Mouse (Mus musculus) spleen, adult 2 months (tissue): ENCODE measurements around the gene Lrwd1. TPM values are rescaled to one million over a fixed set of nuclear protein-coding genes. Genes with fewer than 3 reads are reported as not detected.
A peak's percentile ranks its signal among the peaks of the same experiment; 100 is the strongest.

ENCODE experiments used
- DNase-seq, 2 experiments: peaks; one replicate each; pipeline versions ENCODE4 v3.0.0 to v3.0.0-alpha.2; 2012 to 2021; ENCODE audit warnings: low spot score in 2 of 2, low read depth in 1 of 2
- H3K27ac ChIP-seq: fragments of 200-500 bp; 2 replicates; pipeline ENCODE4 v1.5.1; 2012; ENCODE audit warnings: low read length, inconsistent platforms; ENCODE audit not compliant: insufficient read depth
- H3K27me3 ChIP-seq: fragments of 200-500 bp; 2 replicates; pipeline ENCODE4 v1.6.1; 2012; ENCODE audit warnings: mild to moderate bottlenecking, moderate library complexity, low read length, inconsistent platforms; ENCODE audit not compliant: control insufficient read depth, insufficient read depth
- H3K36me3 ChIP-seq: fragments of 200-500 bp; 2 replicates; pipeline ENCODE4 v1.6.1; 2012; ENCODE audit warnings: mild to moderate bottlenecking, low read length, inconsistent platforms; ENCODE audit not compliant: control insufficient read depth, insufficient read depth
- H3K4me1 ChIP-seq: fragments of 200-500 bp; 2 replicates; pipeline ENCODE4 v1.6.1; 2011; ENCODE audit warnings: inconsistent platforms; ENCODE audit not compliant: control insufficient read depth, insufficient read depth, insufficient read length
- H3K4me3 ChIP-seq: fragments of 200-500 bp; 2 replicates; pipeline ENCODE4 v1.5.1; 2011; ENCODE audit warnings: mild to moderate bottlenecking, inconsistent platforms; ENCODE audit not compliant: insufficient read depth, insufficient read length; ENCODE audit errors: extremely low read depth
- CTCF ChIP-seq: fragments of 200-500 bp; IDR thresholded peaks from 2 replicates; pipeline ENCODE4 v1.5.1; 2011; ENCODE audit warnings: mild to moderate bottlenecking, inconsistent platforms; ENCODE audit not compliant: insufficient read depth, insufficient read length, insufficient replicate concordance; ENCODE audit errors: extremely low read depth
- POLR2A ChIP-seq: fragments of 200-500 bp; IDR thresholded peaks from 2 replicates; pipeline ENCODE4 v1.6.1; 2011; ENCODE audit warnings: low read depth, low read length, inconsistent platforms
- WGBS: fragments of 180-500 bp; shearing (Covaris S2); methylation state at CpG from one replicate; pipeline ENCODE4 v1.1.7; 2018; 5-methylcytosine and 5-hydroxymethylcytosine counted together
- polyA plus RNA-seq: library from polyadenylated mRNA; depleted of rRNA; stranded (reverse); fragments of >200 nt; gene quantifications from 2 replicates; pipeline ENCODE4 v1.2.3, GENCODE M21; 2012

Lrwd1 gene
- polyA plus RNA-seq, 1 experiment: 39.5 TPM

DNA sequence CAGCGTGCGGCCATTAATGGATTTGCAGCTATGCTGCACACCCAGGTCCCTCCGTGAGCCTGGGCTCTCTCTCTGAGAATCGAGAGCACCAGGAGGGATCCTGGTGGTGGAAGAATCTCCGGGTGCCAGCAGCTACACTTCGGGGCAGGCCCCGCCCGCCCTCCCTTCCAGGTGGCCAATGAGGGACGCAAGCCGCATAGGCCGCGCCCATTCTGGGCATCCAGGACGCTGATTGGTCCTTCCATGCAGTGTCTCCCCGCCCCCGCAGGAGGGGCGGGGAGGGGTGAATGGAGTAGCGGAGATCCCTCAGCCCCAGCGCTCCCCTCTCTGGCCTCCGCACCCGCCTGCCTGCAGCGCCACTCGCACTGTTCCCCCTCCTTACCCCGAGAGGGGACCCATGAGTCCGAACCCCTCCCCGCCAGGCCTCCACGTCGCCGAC is 52.2 kb downstream of the Lrwd1 start, which contains the start of gene Rasa4:
Rasa4 (plus strand) TSS at position 248 of the 439 bp plus-strand sequence.
- under 1% methylated on average over 28 of the region's 28 CpGs for WGBS
- Histone ChIP-seq H3K36me3 (no peaks in the 10 kb centered on the region), H3K27ac (peak within 1 kb of the TSS; percentile 61), H3K4me3 (peak within 1 kb of the TSS; percentile 82), H3K27me3 (no peaks in the 10 kb centered on the region), H3K4me1 (peaks cover 9% of the 10 kb centered on the region; the same call in 1 of the 2 replicates)
- TF ChIP-seq POLR2A (peak; percentile 21; the same call in 1 of the 2 replicates), CTCF (no peak)
- peak; percentile 89 to 92 for DNase-seq

DNA sequence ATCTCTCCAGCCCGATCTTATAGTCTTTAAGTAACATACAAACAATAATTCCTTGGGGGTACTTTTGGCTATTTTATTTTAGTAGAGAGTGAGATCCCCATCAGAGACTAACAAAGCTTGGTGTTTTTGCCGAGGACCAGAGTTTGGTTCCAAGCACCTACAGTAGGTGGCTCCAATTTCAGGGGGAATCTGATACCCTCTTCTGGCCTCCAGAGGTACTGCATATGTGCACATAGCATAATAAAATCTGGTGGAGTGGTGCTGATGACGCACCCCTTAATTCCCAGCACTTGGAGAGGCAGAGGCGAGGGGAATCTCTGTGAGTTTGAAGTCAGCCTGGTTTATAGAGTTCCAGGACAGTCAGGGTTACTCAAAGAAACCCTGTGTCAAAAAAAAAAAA is 53.5 kb downstream of the Lrwd1 start:
- DNase-seq: no peak
- Histone ChIP-seq H3K27ac (no peak overlapping the region), H3K27me3 (no peaks in the 10 kb centered on the region), H3K4me3 (no peak overlapping the region), H3K36me3 (no peaks in the 10 kb centered on the region), H3K4me1 (peaks cover 14% of the 10 kb centered on the region; the same call in 1 of the 2 replicates)
- TF ChIP-seq CTCF: no peak
- TF ChIP-seq POLR2A: no peak
- WGBS: 92% methylated on average over 4 of the region's 4 CpGs

DNA sequence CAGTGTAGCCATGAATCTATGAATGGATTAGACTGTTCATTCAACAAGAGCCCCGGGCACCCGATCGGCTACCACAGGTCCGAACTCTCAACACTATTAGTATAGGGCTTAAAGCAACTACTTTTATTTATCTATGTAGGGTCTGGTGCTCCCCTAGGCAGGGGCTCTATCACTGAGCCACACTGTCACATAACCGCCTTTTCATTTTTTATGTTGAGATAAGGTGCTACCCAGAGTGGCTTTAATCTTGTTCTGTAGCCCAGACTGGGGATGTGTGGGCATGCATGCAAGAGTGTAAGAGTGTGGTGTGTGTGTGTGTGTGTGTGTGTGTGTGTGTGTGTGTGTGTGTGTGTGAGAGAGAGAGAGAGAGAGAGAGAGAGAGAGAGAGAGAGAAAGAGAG is 57.7 kb downstream of the Lrwd1 start:
- WGBS: 88% methylated on average over 5 of the region's 5 CpGs
- Histone ChIP-seq H3K36me3 (no peaks in the 10 kb centered on the region), H3K27ac (no peak overlapping the region), H3K27me3 (no peaks in the 10 kb centered on the region), H3K4me1 (peaks cover 12% of the 10 kb centered on the region; the same call in 1 of the 2 replicates), H3K4me3 (no peak overlapping the region)
- DNase-seq: no peak
- TF ChIP-seq POLR2A: no peak
- TF ChIP-seq CTCF: no peak

DNA sequence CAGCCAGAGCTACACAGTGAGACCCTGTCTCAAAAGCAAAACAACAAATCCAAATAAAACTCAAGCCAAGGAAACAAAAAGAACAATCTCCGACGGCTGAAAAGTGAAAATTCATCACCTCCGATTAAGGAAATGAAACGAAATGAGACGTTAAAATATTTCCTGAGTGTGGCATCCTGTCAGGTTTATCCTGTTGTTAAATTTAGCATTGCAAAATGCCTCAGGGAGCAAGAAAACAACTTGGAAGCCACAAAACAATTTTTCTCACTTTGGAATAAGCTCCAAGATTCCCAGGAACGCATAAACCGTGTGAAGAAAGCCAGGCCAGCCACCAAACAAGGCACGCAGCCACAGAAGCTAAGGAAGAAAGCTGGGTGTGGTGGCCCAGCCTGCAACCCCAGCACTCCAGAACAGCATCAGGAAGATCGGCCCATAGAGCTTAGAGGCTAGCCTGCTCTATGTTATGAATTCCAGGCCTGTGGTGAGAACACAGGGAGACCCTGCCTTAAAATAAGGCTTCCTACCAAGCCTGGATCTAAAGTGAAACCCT is 58.8 kb downstream of the Lrwd1 start:
- H3K4me3 ChIP-seq: no peak overlapping the region
- no peak for DNase-seq
- no peaks in the 10 kb centered on the region for H3K36me3 ChIP-seq
- 12% methylated on average over 9 of the region's 9 CpGs for WGBS
- peak overlapping the region; percentile 17 for H3K27ac ChIP-seq
- H3K4me1 ChIP-seq: peaks cover 12% of the 10 kb centered on the region; the same call in 1 of the 2 replicates
- TF ChIP-seq CTCF: no peak
- no peak for TF ChIP-seq POLR2A
- H3K27me3 ChIP-seq: no peaks in the 10 kb centered on the region

DNA sequence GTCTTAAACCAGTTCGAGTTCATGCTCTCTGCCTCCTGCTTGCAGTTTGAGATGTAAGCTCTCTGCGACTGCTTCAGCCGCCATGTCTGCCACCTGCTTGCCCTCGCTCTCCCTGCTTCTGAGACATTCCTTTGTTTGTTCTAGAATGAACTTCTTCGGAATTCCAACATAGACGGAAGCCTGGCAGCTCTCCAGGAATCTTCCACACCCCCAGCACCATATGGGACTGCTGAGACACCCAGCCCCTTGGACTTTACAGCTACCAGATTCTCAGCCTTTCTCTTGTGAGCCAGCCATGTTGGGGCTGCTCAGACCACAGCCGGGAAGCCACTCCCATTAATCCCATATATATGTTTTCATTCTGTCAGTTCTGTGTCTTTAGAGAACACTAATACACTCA is 59.6 kb downstream of the Lrwd1 start:
- Histone ChIP-seq H3K27ac (no peak overlapping the region), H3K4me3 (no peak overlapping the region), H3K27me3 (no peaks in the 10 kb centered on the region), H3K4me1 (peaks cover 12% of the 10 kb centered on the region; the same call in 1 of the 2 replicates), H3K36me3 (no peaks in the 10 kb centered on the region)
- 70% methylated on average over 7 of the region's 7 CpGs for WGBS
- no peak for TF ChIP-seq CTCF
- TF ChIP-seq POLR2A: no peak
- DNase-seq: no peak

DNA sequence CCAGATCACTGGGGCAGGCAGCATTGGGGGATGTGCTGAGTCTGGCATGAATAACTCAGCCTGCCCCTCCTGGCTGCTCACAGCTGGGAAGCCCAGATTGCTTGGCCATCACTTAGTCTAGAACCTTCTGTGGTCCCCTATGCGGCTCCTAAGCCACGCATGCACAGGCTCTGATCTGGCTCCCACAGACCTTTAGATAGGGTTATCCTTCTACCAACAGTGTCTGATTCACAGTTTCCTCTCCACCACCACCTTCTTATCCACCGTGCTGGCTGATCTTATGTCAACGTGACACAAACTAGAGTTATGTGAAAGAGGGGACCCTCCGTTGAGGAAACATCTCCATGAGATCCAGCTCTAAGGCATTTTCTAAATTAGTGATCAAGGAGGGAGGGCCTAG is 60.8 kb downstream of the Lrwd1 start:
- 69% methylated on average over 5 of the region's 5 CpGs for WGBS
- H3K36me3 ChIP-seq: no peaks in the 10 kb centered on the region

DNA sequence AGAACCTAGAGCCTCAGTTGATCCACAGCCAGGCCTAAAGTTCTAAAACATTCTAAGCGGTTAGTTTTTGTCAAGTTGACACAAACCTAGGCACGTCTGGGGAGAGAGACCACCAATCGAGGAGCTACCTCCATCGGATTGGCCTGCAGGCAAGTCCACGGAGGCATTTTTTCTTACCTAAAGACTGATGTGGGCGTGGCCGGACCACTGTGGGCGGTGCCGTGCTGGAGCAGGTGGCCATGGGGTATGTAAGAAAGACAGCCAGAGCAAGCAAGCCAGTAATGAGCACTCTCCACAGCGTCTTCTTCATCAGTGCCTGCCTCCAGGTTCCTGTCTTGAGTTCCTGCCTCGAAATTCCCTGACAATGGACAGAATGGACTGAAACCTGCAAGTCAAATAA is 62.3 kb downstream of the Lrwd1 start:
- TF ChIP-seq POLR2A (no peak), CTCF (no peak)
- 81% methylated on average over 11 of the region's 11 CpGs for WGBS

More for the DNA sequence above, 60.8 kb downstream of the Lrwd1 start:
- peaks cover 12% of the 10 kb centered on the region; the same call in 1 of the 2 replicates for H3K4me1 ChIP-seq
- no peak overlapping the region for H3K4me3 ChIP-seq
- no peaks in the 10 kb centered on the region for H3K27me3 ChIP-seq
- H3K27ac ChIP-seq: no peak overlapping the region
- DNase-seq: no peak
- TF ChIP-seq POLR2A: no peak
- no peak for TF ChIP-seq CTCF

More for the DNA sequence above, 62.3 kb downstream of the Lrwd1 start:
- Histone ChIP-seq H3K36me3 (no peaks in the 10 kb centered on the region), H3K4me3 (no peak overlapping the region), H3K27ac (no peak overlapping the region), H3K4me1 (peaks cover 12% of the 10 kb centered on the region; the same call in 1 of the 2 replicates), H3K27me3 (no peaks in the 10 kb centered on the region)
- DNase-seq: no peak
